Mouse (Mus musculus): ENCODE results near the gene Oaz1. TPM values are rescaled to one million over a fixed set of nuclear protein-coding genes. Genes with fewer than 3 reads are reported as not detected.
A peak's percentile ranks its signal among the peaks of the same experiment; 100 is the strongest.
"Not testable (repeated sequence)": the region's sequence is repeated elsewhere in the genome, so short reads cannot be mapped to it uniquely, and the experiment has no call there.

Gene Oaz1
- polyA plus RNA-seq, 2 experiments from 2014 or later = 1,826 to 2,667 TPM

DNA sequence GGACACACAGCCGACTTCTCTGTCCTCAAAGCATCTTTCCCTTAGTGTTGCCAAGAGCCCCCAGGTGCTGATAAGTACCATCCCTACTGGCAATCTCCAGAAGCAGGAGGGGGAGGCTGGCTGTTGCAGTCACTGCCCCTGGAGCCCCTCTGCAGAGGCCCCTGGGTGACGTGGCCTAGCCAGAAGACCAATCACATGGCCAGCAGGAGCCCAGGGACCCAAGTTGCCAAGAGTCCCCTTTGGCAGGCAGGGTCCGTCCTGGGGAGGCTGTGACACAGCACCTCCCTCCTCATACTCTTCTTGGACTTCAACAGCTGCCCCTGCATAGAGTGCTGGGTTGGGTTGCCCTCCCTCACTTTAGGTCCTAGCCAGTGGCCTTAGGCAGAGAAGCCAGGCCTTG is 23.5 kb upstream of the Oaz1 start:
- no peak for ATAC-seq

DNA sequence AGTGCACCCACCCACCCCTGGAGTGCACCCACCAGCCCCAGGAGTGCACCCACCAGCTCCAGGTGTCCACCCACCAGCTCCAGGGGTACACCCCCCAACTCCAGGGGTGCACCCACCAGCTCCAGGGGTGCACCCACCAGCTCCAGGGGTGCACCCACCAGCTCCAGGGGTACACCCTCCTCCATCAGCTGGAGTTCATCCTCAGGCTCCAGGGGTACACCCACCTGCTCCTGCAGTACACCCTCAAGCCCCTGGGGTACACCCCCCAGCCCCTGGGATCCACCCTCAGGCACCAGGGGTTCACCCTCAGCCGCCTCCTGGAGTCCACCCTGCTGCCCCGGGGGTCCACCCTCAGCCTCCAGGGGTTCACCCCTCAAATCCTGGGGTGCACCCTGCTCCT is 22.1 kb upstream of the Oaz1 start:
- ATAC-seq = no peak

- no peak for ATAC-seq
These were observed 21.5 kb upstream of the Oaz1 start, which contains the start of gene Amh for GRCm38 (mm10) chr10:80804916-80805315. TSS of gene Amh (plus strand) at chr10:80805243.

DNA sequence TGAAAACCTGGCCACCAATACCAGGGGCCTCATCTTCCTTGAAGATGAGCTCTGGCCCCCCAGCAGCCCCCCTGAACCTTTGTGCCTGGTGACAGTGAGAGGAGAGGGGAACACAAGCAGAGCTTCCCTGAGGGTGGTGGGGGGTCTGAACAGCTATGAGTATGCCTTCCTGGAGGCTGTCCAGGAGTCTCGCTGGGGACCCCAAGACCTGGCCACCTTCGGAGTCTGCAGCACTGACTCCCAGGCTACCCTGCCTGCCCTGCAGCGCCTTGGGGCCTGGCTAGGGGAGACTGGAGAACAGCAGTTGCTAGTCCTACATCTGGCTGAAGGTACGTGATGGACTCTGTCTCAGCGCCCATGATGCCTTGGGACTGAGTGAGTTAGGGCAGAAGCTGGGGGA is 21.1 kb upstream of the Oaz1 start:
- ATAC-seq = no peak

DNA sequence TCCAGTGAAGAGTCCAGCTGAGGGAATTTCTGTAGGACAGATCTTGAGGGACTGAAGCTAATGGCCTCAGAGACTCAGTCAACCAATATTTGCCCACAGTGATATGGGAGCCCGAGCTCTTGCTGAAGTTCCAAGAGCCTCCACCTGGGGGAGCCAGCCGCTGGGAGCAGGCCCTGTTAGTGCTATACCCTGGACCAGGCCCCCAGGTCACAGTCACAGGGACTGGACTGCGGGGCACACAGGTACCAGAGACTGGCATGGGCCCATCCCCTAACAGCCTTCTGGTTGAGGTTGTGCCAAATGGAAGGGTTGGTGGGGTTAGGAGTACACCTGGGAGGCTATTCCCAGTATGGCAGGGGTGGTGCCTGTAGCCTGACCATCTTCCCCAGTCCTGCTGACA is 20.5 kb upstream of the Oaz1 start:
- ATAC-seq = peak; percentile 56

- ATAC-seq = no peak
These were observed 20.0 kb upstream of the Oaz1 start for GRCm38 (mm10) chr10:80806341-80807056.

GRCm38 (mm10) chr10:80807057-80807627 is 19.3 kb upstream of the Oaz1 start:
- peak; percentile 31 for ATAC-seq

- ATAC-seq = no peak
These were observed 18.1 kb upstream of the Oaz1 start for GRCm38 (mm10) chr10:80808099-80808984.

GRCm38 (mm10) chr10:80808985-80809632 is 17.3 kb upstream of the Oaz1 start:
- no peak for ATAC-seq

GRCm38 (mm10) chr10:80810084-80810483 is 16.4 kb upstream of the Oaz1 start:
- no peak for ATAC-seq

DNA sequence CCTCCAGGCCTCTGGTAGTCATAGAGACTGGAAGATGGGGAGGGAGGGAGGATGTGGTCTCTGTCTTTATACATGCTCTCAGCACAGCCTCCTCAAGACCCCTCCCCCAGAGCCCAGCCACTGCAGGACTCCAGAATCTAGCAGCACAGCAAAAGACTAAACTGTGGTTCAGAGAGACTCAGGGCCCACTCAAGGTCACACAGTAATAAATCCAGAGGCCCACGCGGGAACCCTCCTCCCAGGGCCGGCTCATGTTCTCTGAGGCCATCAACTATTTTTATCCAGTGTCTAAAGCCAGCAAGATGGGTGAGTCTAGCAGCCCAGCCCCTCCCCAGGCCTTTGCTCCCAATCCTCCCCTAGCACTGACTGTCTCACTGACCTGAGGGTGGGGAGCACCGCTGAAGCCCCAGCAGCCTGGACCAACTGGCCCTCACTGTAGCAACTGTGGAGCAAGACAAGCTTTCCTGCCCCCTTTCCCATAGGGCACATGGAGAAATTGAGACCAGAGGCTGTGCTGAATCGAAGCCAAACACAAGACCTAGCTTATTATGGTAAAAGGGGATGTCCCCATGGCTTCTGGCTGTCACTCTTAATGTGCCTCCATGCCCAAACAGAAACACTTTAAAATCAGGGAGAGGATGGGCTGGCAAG is 13.9 kb upstream of the Oaz1 start:
- no peak for ATAC-seq

DNA sequence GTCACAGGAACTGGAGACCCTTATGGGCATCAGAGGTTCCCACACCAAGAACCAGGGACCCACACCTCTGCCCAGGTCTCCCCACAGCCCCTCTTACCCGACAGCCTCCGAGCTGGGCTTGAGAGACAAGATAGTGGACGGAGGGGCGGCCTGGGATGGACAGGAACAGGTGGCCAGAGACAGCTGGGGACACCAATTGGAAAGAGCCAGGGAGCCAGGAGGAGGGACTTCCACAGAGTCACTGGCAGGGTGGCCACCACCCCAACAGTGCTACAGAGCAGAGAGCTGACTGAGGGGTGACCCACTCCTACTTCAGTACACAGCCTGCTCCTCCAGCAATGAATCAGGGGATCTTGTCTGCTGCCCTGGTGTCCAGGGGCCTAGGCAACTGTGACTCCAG is 13.1 kb upstream of the Oaz1 start, which contains the start of gene Jsrp1:
Gene Jsrp1, minus strand, starts transcription at position 133 of the 400 bp plus-strand sequence.
- no peak for ATAC-seq

DNA sequence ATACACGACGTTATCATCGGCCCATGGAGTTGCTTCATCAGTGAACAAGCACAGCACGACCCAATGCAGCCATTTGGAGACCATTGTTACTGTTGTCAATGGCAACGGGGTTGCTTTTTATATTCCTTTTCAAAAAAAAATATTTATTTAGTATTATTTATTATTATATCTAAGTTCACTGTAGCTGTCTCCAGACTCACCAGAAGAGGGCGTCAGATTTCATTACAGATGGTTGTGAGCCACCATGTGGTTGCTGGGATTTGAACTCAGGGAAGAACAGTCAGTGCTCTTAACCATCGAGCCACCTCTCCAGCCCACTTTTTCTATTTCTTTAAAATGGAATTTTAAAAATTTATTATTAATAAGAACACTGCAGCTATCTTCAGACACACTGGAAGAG is 11.7 kb upstream of the Oaz1 start:
- ATAC-seq = no peak

DNA sequence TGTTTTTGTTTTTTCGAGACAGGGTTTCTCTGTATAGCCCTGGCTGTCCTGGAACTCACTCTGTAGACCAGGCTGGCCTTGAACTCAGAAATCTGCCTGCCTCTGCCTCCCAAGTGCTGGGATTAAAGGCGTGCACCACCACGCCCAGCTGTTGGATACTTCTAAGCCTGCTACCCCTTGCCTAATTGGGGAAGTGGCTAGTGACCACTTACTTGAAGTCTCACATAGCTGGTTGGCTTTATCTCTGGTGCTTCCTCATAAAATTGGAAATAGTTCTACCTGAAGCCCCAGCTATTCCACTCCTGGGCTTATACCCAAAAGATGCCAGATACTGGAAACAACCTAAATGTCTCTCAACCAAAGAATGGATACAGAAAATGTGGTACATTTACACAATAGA is 10.2 kb upstream of the Oaz1 start:
- ATAC-seq = not testable (repeated sequence)

DNA sequence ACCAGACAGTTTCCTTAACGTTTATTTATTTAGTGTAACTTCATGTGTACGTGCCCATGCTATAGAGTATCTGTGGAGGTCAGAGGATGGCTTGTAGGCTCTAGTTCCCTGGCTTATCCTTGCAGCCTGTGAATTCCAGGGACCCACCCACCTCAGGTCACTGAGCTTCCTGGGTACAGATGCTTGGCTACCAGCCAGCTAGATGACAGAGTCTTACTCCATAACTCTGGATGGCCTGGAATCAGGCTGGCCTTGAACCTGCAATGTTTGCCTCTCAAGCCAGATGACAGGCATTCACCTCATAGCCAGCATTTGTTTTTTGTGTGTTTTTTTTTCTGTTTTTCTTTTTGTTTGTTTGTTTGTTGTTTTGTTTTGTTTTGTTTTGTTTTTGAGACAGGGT is 9.3 kb upstream of the Oaz1 start:
- no peak for ATAC-seq

GRCm38 (mm10) chr10:80817955-80818354 is 8.5 kb upstream of the Oaz1 start:
- ATAC-seq = not testable (repeated sequence)

- ATAC-seq = no peak
These were observed 7.7 kb upstream of the Oaz1 start for GRCm38 (mm10) chr10:80818599-80819281.

- ATAC-seq = no peak
These were observed 7.0 kb upstream of the Oaz1 start for GRCm38 (mm10) chr10:80819406-80819805.

- no peak for ATAC-seq
These were observed 4.5 kb upstream of the Oaz1 start for GRCm38 (mm10) chr10:80821991-80822390.

- ATAC-seq = no peak
These were observed 3.9 kb upstream of the Oaz1 start for GRCm38 (mm10) chr10:80822528-80822927.

- no peak for ATAC-seq
These were observed 3.1 kb upstream of the Oaz1 start for GRCm38 (mm10) chr10:80823316-80823715.
